Mouse (Mus musculus): ENCODE measurements around the gene Sult2a1.
"Not testable (repeated sequence)": the region's sequence is repeated elsewhere in the genome, so short reads cannot be mapped to it uniquely, and the experiment has no call there.

Sult2a1 gene

GRCm38 (mm10) chr7:13837309-13837708 is at the start of gene Sult2a1:
Gene Sult2a1 (minus strand): TSS chr7:13837409.
- DNase-seq (ENCODE audit: low spot score in 2 of 2), result not testable (repeated sequence)

- DNase-seq (ENCODE audit: low spot score in 2 of 2), result no peak
Measured at GRCm38 (mm10) chr7:13813913-13814312, 23.3 kb downstream of the Sult2a1 start.
